Mouse (Mus musculus) intestine, embryonic 15.5 days (tissue): ENCODE results near the gene Pde1c. TPM values are rescaled to one million over a fixed set of nuclear protein-coding genes. Genes with fewer than 3 reads are reported as not detected.

Experiments
- ATAC-seq: fragments of 200-750 bp; cut with Nextera tagmentation; 2 replicates; pipeline ENCODE4 v1.8.0; 2017; ENCODE audit warnings: moderate TSS enrichment, moderate library complexity
- H3K27ac ChIP-seq: fragments of 300-500 bp; sonication (generic); 2 replicates; pipeline ENCODE4 v1.5.1; 2015; ENCODE audit warnings: mild to moderate bottlenecking, inconsistent platforms
- H3K27me3 ChIP-seq: fragments of 300-500 bp; sonication (generic); replicated peaks from 2 replicates; pipeline ENCODE4 v1.6.1; 2015; ENCODE audit warnings: inconsistent platforms
- H3K36me3 ChIP-seq: fragments of 300-500 bp; sonication (generic); 2 replicates; pipeline ENCODE4 v1.6.1; 2015; ENCODE audit warnings: inconsistent platforms
- H3K4me1 ChIP-seq: fragments of 300-500 bp; sonication (generic); replicated peaks from 2 replicates; pipeline ENCODE4 v1.6.1; 2015; ENCODE audit warnings: inconsistent platforms
- H3K4me2 ChIP-seq: fragments of 300-500 bp; sonication (generic); replicated peaks from 2 replicates; pipeline ENCODE4 v1.6.1; 2015; ENCODE audit warnings: mild to moderate bottlenecking, inconsistent platforms
- H3K4me3 ChIP-seq: fragments of 300-500 bp; sonication (generic); replicated peaks from 2 replicates; pipeline ENCODE4 v1.5.1; 2015; ENCODE audit warnings: inconsistent platforms
- H3K9ac ChIP-seq: fragments of 300-500 bp; sonication (generic); 2 replicates; pipeline ENCODE4 v1.6.1; 2015; ENCODE audit warnings: inconsistent platforms
- H3K9me3 ChIP-seq: fragments of 300-500 bp; sonication (generic); 2 replicates; pipeline ENCODE4 v1.6.1; 2016; ENCODE audit warnings: inconsistent platforms
- WGBS: fragments of 180-500 bp; shearing (Covaris S2); methylation state at CpG from one replicate; pipeline ENCODE4 v1.1.7; 2015; 5-methylcytosine and 5-hydroxymethylcytosine counted together
- polyA plus RNA-seq: library from polyadenylated mRNA; unstranded; fragments of >200 nt; fragmentation: Nextera tagmentation; extraction: Ambion mirVana; gene quantifications from 2 replicates; pipeline ENCODE4 v1.2.1, GENCODE M21; 2015

Gene Pde1c
- polyA plus RNA-seq, 1 experiment from 2014 or later = 1.9 TPM

- Histone ChIP-seq H3K36me3 (no peaks in the 10 kb centered on the region), H3K4me2 (no peak overlapping the region), H3K9me3 (no peaks in the 10 kb centered on the region), H3K9ac (no peak overlapping the region), H3K4me3 (no peak overlapping the region), H3K4me1 (no peaks in the 10 kb centered on the region), H3K27ac (no peak overlapping the region), H3K27me3 (no peaks in the 10 kb centered on the region)
- 69% methylated on average over 4 of the region's 4 CpGs for WGBS
- ATAC-seq = no peak
Observed at GRCm38 (mm10) chr6:56039476-56040055, 529.3 kb downstream of the Pde1c start.

DNA sequence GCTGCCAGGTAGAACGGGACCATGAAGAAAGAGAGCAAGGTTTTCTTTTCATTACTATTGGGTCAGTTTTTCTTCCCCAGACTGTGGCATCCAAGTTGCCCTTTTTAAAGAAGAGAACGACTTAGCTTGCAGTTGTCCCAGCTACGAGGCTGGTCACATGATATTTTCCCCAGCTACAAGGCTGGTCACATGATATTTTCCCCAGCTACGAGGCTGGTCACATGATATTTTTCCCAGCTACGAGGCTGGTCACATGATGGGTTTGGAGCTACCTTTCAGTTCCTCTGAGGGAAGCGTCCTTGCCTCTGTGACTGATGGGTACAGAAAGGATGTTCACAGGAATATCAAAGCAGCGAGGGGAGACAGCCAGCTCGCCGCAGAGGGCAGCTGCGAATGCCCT is 533.8 kb downstream of the Pde1c start:
- no peaks in the 10 kb centered on the region for H3K4me1 ChIP-seq
- no peak for ATAC-seq
- no peak overlapping the region for H3K9ac ChIP-seq
- H3K9me3 ChIP-seq = no peaks in the 10 kb centered on the region
- no peak overlapping the region for H3K27ac ChIP-seq
- no peaks in the 10 kb centered on the region for H3K27me3 ChIP-seq
- no peak overlapping the region for H3K4me2 ChIP-seq
- 79% methylated on average over 10 of the region's 10 CpGs for WGBS
- no peak overlapping the region for H3K4me3 ChIP-seq
- no peaks in the 10 kb centered on the region for H3K36me3 ChIP-seq

- Histone ChIP-seq H3K9me3 (no peaks in the 10 kb centered on the region), H3K4me2 (no peak overlapping the region), H3K36me3 (no peaks in the 10 kb centered on the region), H3K27ac (no peak overlapping the region), H3K4me3 (no peak overlapping the region), H3K4me1 (no peaks in the 10 kb centered on the region), H3K9ac (no peak overlapping the region), H3K27me3 (no peaks in the 10 kb centered on the region)
- 81% methylated on average over 2 of the region's 2 CpGs for WGBS
- ATAC-seq = no peak
Observed at GRCm38 (mm10) chr6:56032231-56032630, 536.7 kb downstream of the Pde1c start.

DNA sequence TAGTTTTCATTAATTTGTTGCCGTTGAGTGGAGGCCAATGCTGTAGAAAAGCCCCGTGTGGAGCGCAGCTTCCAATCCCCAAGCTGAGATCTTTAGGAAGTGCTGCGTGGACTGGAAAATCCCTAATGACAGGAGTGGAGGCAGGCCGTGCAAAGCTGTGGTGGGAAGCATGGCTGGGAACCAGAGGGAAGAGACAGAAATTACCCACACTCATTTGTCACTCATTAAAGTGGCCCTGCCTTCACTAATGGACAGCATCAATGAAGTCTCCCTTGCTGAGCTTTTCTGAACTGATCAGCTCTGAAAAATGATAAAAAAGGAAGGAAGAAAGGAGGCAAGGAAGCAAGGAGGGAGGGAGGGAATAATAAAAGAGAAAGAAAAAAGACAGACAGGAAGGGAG is 538.9 kb downstream of the Pde1c start:
- no peak overlapping the region for H3K4me2 ChIP-seq
- H3K36me3 ChIP-seq = no peaks in the 10 kb centered on the region
- WGBS = 66% methylated on average over 5 of the region's 5 CpGs
- no peaks in the 10 kb centered on the region for H3K4me1 ChIP-seq
- no peak overlapping the region for H3K9ac ChIP-seq
- no peaks in the 10 kb centered on the region for H3K27me3 ChIP-seq
- no peak overlapping the region for H3K27ac ChIP-seq
- no peak for ATAC-seq
- no peak overlapping the region for H3K4me3 ChIP-seq
- no peaks in the 10 kb centered on the region for H3K9me3 ChIP-seq

GRCm38 (mm10) chr6:56027966-56028365 is 540.9 kb downstream of the Pde1c start:
- H3K27ac ChIP-seq = no peak overlapping the region
- H3K4me3 ChIP-seq = no peak overlapping the region
- H3K36me3 ChIP-seq = no peaks in the 10 kb centered on the region
- H3K4me2 ChIP-seq = no peak overlapping the region
- no peaks in the 10 kb centered on the region for H3K9me3 ChIP-seq
- H3K9ac ChIP-seq = no peak overlapping the region
- H3K27me3 ChIP-seq = no peaks in the 10 kb centered on the region
- ATAC-seq = no peak
- 85% methylated on average over 5 of the region's 5 CpGs for WGBS
- H3K4me1 ChIP-seq = no peaks in the 10 kb centered on the region

DNA sequence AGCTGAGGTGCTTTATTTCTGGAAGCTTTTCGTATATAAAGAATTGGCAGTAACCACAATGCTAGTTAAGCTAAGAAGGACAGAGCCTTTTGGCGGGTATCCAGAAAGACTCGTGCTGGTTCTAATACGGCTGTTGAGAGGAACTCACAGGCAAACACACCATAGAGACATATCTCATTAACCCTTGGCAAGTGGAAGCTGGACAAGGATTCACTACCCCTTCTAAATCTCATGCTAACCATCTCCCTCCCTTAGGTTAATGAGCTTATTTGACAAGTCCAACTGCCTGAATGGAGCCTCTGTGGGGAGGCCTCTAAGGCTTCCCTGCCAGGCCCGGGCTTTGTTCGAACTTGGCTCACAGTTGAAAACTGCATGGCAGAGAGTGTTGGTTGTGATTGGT is 541.6 kb downstream of the Pde1c start:
- WGBS = 58% methylated on average over 6 of the region's 6 CpGs
- ATAC-seq = no peak
- no peak overlapping the region for H3K9ac ChIP-seq

DNA sequence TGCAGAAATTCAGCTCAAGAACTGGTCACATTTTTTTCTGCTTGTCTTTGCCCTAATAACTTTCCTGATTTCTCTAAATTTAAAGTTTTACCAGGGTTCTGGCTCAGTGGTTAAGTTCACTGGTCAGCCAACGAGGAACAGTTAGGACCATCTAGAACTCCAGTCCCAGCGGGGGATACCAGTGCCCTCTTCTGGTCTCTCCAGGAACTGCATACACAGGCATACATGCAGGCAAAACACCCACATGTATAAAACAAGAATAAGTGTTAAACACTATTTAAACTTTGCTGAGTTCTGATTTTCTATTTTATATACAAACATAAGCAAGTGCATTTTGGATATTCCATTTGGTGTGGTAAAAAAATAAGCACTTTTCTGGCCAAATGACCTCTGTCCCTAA is 543.4 kb downstream of the Pde1c start:
- H3K27me3 ChIP-seq = no peaks in the 10 kb centered on the region
- no peak overlapping the region for H3K27ac ChIP-seq
- no peaks in the 10 kb centered on the region for H3K36me3 ChIP-seq
- ATAC-seq = no peak
- WGBS = 73% methylated on average over 2 of the region's 2 CpGs
- no peaks in the 10 kb centered on the region for H3K9me3 ChIP-seq
- no peak overlapping the region for H3K4me3 ChIP-seq
- no peak overlapping the region for H3K9ac ChIP-seq
- no peaks in the 10 kb centered on the region for H3K4me1 ChIP-seq
- H3K4me2 ChIP-seq = no peak overlapping the region

More for the DNA sequence above, 541.6 kb downstream of the Pde1c start:
- Histone ChIP-seq H3K27me3 (no peaks in the 10 kb centered on the region), H3K36me3 (no peaks in the 10 kb centered on the region), H3K4me3 (no peak overlapping the region), H3K4me2 (no peak overlapping the region), H3K9me3 (no peaks in the 10 kb centered on the region), H3K27ac (no peak overlapping the region), H3K4me1 (no peaks in the 10 kb centered on the region)

Other genes starting within 250 kb of the Pde1c start
- 116 and 146 TPM in 2 replicates for gene Lsm5, start 135.6 kb upstream of the Pde1c start, polyA plus RNA-seq
- 12.0 and 12.9 TPM in 2 replicates for gene Avl9, start 145.8 kb upstream of the Pde1c start, polyA plus RNA-seq
- gene Kbtbd2, start 228.7 kb upstream of the Pde1c start, polyA plus RNA-seq = 20.9 and 23.5 TPM in 2 replicates